Mouse (Mus musculus) midbrain, embryonic 11.5 days (tissue): ENCODE measurements around the gene Epb41l5. TPM values are rescaled to one million over a fixed set of nuclear protein-coding genes. Genes with fewer than 3 reads are reported as not detected.

Experiments used
- ATAC-seq: fragments of 200-750 bp; cut with Nextera tagmentation; 2 replicates; pipeline ENCODE4 v1.8.0; 2017; ENCODE audit warnings: moderate TSS enrichment, moderate library complexity; ENCODE audit not compliant: low FRiP score
- DNase-seq: peaks from one replicate; pipeline ENCODE4 v3.0.0; 2015; ENCODE audit warnings: low spot score; ENCODE audit errors: missing footprints
- H3K27ac ChIP-seq: fragments of 300-500 bp; sonication (generic); 2 replicates; pipeline ENCODE4 v1.5.1; 2014; ENCODE audit warnings: low read depth, low read length
- H3K27me3 ChIP-seq: fragments of 300-500 bp; sonication (generic); 2 replicates; pipeline ENCODE4 v1.6.1; 2014; ENCODE audit warnings: mild to moderate bottlenecking, low read length, moderate library complexity, mixed read lengths; ENCODE audit not compliant: control insufficient read depth, insufficient read depth
- H3K36me3 ChIP-seq: fragments of 300-500 bp; sonication (generic); 2 replicates; pipeline ENCODE4 v1.6.1; 2014; ENCODE audit warnings: mild to moderate bottlenecking, low read length, moderate library complexity, mixed read lengths; ENCODE audit not compliant: control insufficient read depth, insufficient read depth
- H3K4me1 ChIP-seq: fragments of 300-500 bp; sonication (generic); 2 replicates; pipeline ENCODE4 v1.6.1; 2014; ENCODE audit warnings: low read length; ENCODE audit not compliant: control insufficient read depth, insufficient read depth
- H3K4me2 ChIP-seq: fragments of 300-500 bp; sonication (generic); 2 replicates; pipeline ENCODE4 v1.6.1; 2014; ENCODE audit warnings: mild to moderate bottlenecking, moderate library complexity
- H3K4me3 ChIP-seq: fragments of 300-500 bp; sonication (generic); 2 replicates; pipeline ENCODE4 v1.5.1; 2014; ENCODE audit warnings: low read depth, low read length
- H3K9ac ChIP-seq: fragments of 300-500 bp; sonication (generic); 2 replicates; pipeline ENCODE4 v1.6.1; 2014; ENCODE audit warnings: low read length
- H3K9me3 ChIP-seq: fragments of 300-500 bp; sonication (generic); 2 replicates; pipeline ENCODE4 v1.6.1; 2016; ENCODE audit warnings: low read length; ENCODE audit not compliant: control insufficient read depth
- WGBS: fragments of 180-500 bp; shearing (Covaris S2); extraction: QIAGEN DNeasy Blood & Tissue Kit; methylation state at CpG from one replicate; pipeline ENCODE4 v1.1.7; 2014; 5-methylcytosine and 5-hydroxymethylcytosine counted together
- polyA plus RNA-seq: library from polyadenylated mRNA; unstranded; fragments of >200 nt; fragmentation: Nextera tagmentation; extraction: Ambion mirVana; gene quantifications from 2 replicates; pipeline ENCODE4 v1.2.1, GENCODE M21; 2014

Epb41l5 gene
- polyA plus RNA-seq, 1 experiment from 2014 or later, result 48.9 TPM

GRCm38 (mm10) chr1:119624444-119624843, 24.4 kb downstream of the Epb41l5 start:
- no peaks in the 10 kb centered on the region for H3K9me3 ChIP-seq
- no peaks in the 10 kb centered on the region for H3K36me3 ChIP-seq
- 54% methylated on average over 2 of the region's 2 CpGs for WGBS
- H3K9ac ChIP-seq, result no peak overlapping the region
- peaks cover 1% of the 10 kb centered on the region; the same call in 1 of the 2 replicates for H3K4me1 ChIP-seq
- H3K4me3 ChIP-seq, result no peak overlapping the region
- H3K27me3 ChIP-seq, result no peaks in the 10 kb centered on the region
- DNase-seq (no peak), ATAC-seq (no peak)
- H3K4me2 ChIP-seq, result no peak overlapping the region
- no peak overlapping the region for H3K27ac ChIP-seq

GRCm38 (mm10) chr1:119605396-119605795, 43.4 kb downstream of the Epb41l5 start:
- Histone ChIP-seq H3K4me2 (no peak overlapping the region), H3K27ac (no peak overlapping the region), H3K4me3 (no peak overlapping the region), H3K36me3 (peaks cover 4% of the 10 kb centered on the region; the same call in 1 of the 2 replicates), H3K9ac (no peak overlapping the region), H3K27me3 (no peaks in the 10 kb centered on the region), H3K4me1 (no peaks in the 10 kb centered on the region), H3K9me3 (no peaks in the 10 kb centered on the region)
- ATAC-seq (no peak), DNase-seq (no peak)
- 88% methylated on average over 3 of the region's 3 CpGs for WGBS

GRCm38 (mm10) chr1:119602448-119602847, 46.4 kb downstream of the Epb41l5 start:
- H3K27me3 ChIP-seq, result no peaks in the 10 kb centered on the region
- H3K4me3 ChIP-seq, result no peak overlapping the region
- ATAC-seq (no peak), DNase-seq (no peak)
- no peak overlapping the region for H3K27ac ChIP-seq
- no peak overlapping the region for H3K4me2 ChIP-seq
- no peaks in the 10 kb centered on the region for H3K9me3 ChIP-seq
- 95% methylated on average over 12 of the region's 12 CpGs for WGBS
- no peaks in the 10 kb centered on the region for H3K36me3 ChIP-seq
- H3K9ac ChIP-seq, result no peak overlapping the region
- no peaks in the 10 kb centered on the region for H3K4me1 ChIP-seq

GRCm38 (mm10) chr1:119598855-119599254, 49.9 kb downstream of the Epb41l5 start:
- H3K27ac ChIP-seq, result no peak overlapping the region
- no peak for DNase-seq
- no peak overlapping the region for H3K9ac ChIP-seq
- no peaks in the 10 kb centered on the region for H3K4me1 ChIP-seq
- no peak overlapping the region for H3K4me2 ChIP-seq
- no peak for ATAC-seq
- H3K36me3 ChIP-seq, result no peaks in the 10 kb centered on the region
- H3K9me3 ChIP-seq, result no peaks in the 10 kb centered on the region
- no peak overlapping the region for H3K4me3 ChIP-seq
- 95% methylated on average over 6 of the region's 6 CpGs for WGBS
- no peaks in the 10 kb centered on the region for H3K27me3 ChIP-seq

- no peaks in the 10 kb centered on the region for H3K4me1 ChIP-seq
- no peaks in the 10 kb centered on the region for H3K9me3 ChIP-seq
- H3K4me3 ChIP-seq, result no peak overlapping the region
- no peak overlapping the region for H3K4me2 ChIP-seq
- H3K36me3 ChIP-seq, result no peaks in the 10 kb centered on the region
- H3K27me3 ChIP-seq, result no peaks in the 10 kb centered on the region
- H3K9ac ChIP-seq, result no peak overlapping the region
- no peak overlapping the region for H3K27ac ChIP-seq
- DNase-seq, result no peak
- 85% methylated on average over 3 of the region's 3 CpGs for WGBS
- ATAC-seq, result no peak
Observed at GRCm38 (mm10) chr1:119596954-119597480, 51.8 kb downstream of the Epb41l5 start.

- Histone ChIP-seq H3K9ac (no peak overlapping the region), H3K27ac (no peak overlapping the region), H3K36me3 (no peaks in the 10 kb centered on the region), H3K4me1 (no peaks in the 10 kb centered on the region), H3K4me3 (no peak overlapping the region), H3K27me3 (no peaks in the 10 kb centered on the region), H3K9me3 (no peaks in the 10 kb centered on the region), H3K4me2 (no peak overlapping the region)
- no peak for DNase-seq
- 90% methylated on average over 2 of the region's 2 CpGs for WGBS
- no peak for ATAC-seq
Observed at GRCm38 (mm10) chr1:119590041-119590440, 58.8 kb downstream of the Epb41l5 start.

GRCm38 (mm10) chr1:119584974-119585373, 63.8 kb downstream of the Epb41l5 start:
- H3K27me3 ChIP-seq, result no peaks in the 10 kb centered on the region
- DNase-seq, result no peak
- H3K9me3 ChIP-seq, result no peaks in the 10 kb centered on the region
- no peak overlapping the region for H3K27ac ChIP-seq
- H3K9ac ChIP-seq, result no peak overlapping the region
- 93% methylated on average over 2 of the region's 2 CpGs for WGBS
- H3K4me1 ChIP-seq, result no peaks in the 10 kb centered on the region
- ATAC-seq, result no peak
- H3K4me3 ChIP-seq, result no peak overlapping the region
- peaks cover 2% of the 10 kb centered on the region; the same call in 1 of the 2 replicates for H3K36me3 ChIP-seq
- no peak overlapping the region for H3K4me2 ChIP-seq

GRCm38 (mm10) chr1:119570134-119570533, 78.7 kb downstream of the Epb41l5 start:
- no peak overlapping the region for H3K4me3 ChIP-seq
- DNase-seq, result no peak
- no peaks in the 10 kb centered on the region for H3K9me3 ChIP-seq
- H3K4me1 ChIP-seq, result no peaks in the 10 kb centered on the region
- no peak overlapping the region for H3K9ac ChIP-seq
- ATAC-seq, result no peak
- H3K27me3 ChIP-seq, result no peaks in the 10 kb centered on the region
- H3K36me3 ChIP-seq, result no peaks in the 10 kb centered on the region; the same call in 1 of the 2 replicates
- no peak overlapping the region for H3K27ac ChIP-seq
- H3K4me2 ChIP-seq, result no peak overlapping the region
- 90% methylated on average over 1 of the region's 1 CpGs for WGBS

- no peaks in the 10 kb centered on the region for H3K9me3 ChIP-seq
- WGBS, result 92% methylated on average over 4 of the region's 4 CpGs
- no peak overlapping the region for H3K4me2 ChIP-seq
- H3K36me3 ChIP-seq, result peaks cover 6% of the 10 kb centered on the region
- H3K9ac ChIP-seq, result no peak overlapping the region
- no peaks in the 10 kb centered on the region for H3K4me1 ChIP-seq
- DNase-seq (no peak), ATAC-seq (no peak)
- H3K4me3 ChIP-seq, result no peak overlapping the region
- H3K27me3 ChIP-seq, result no peaks in the 10 kb centered on the region
- no peak overlapping the region for H3K27ac ChIP-seq
Observed at GRCm38 (mm10) chr1:119565531-119565930, 83.3 kb downstream of the Epb41l5 start.
